Comparison of ENCODE assay signal across 25 mouse cellular contexts in the genomic region with DNA sequence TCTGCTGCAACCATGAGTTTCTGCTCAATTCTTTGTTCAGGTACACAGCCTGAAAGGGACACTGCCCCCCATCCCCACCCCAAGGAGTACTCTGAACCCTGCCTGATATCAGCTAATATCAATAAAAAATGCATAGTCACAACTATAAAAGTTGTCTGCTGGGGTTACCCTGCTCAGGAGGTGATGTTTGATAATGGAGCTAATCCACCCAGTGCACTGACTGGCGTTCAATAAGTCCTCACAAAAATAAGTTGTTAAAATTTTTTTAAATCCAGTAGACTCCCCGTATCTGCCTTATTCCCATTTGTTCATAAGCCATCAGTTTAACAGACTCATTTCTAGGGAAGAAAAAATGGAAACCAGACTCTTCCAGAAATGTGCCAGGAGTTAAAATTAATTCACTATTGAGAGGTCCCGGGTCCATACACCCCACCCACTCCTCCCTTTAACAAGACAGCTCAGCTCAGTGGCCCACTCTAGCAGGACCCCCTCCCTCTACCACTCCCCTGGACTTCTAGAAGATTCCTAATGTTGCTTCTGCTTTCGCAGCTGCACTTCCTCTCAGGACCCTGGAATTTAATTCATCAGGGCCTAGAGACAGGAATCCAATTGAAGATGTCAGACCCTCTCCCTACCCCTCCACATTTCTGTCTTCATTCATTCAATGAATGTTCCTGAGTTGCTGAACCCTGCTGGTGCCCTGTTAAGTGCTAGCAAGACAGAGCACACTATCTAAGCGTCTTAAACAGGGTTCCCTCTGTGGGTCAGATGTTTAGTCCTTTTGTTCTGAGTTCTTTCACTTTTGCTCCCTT. TPM values are rescaled to one million over a fixed set of nuclear protein-coding genes. Genes with fewer than 3 reads are reported as not detected.
DNase-seq lines count a peak whose midpoint lies in the region; ATAC-seq and TF ChIP-seq lines count a peak whose summit lies in the region.
"Had no signal": no experiment of that assay in that cellular context is flagged by ENCODE, and none has a peak within 500 bp of the region (broad histone marks: within the 10 kb centered on the region; RNA-seq: fewer than 3 reads in every experiment).

No protein-coding gene starts in this region.

- H3K27me3 ChIP-seq in hindbrain, postnatal 0 days (ENCODE audit: insufficient read depth, low read length): no peaks in the 10 kb centered on the region
- no peaks in the 10 kb centered on the region for H3K27me3 ChIP-seq in hindbrain, embryonic 12.5 days
- H3K27me3 ChIP-seq in midbrain, embryonic 10.5 days (ENCODE audit: low read depth, poor library complexity, severe bottlenecking): peaks cover 4% of the 10 kb centered on the region
- no peaks in the 10 kb centered on the region for H3K27me3 ChIP-seq in midbrain, embryonic 15.5 days (replicated peaks)
- no peaks in the 10 kb centered on the region for H3K27me3 ChIP-seq in limb, embryonic 10.5 days (ENCODE audit: low read depth, poor library complexity, severe bottlenecking)
- no peaks in the 10 kb centered on the region for H3K27me3 ChIP-seq in midbrain, postnatal 0 days (ENCODE audit: insufficient read depth, low read length)
- H3K27me3 ChIP-seq: heart, embryonic 12.5 days; hindbrain, embryonic 13.5 days; limb, embryonic 12.5 days; liver, embryonic 15.5 days had no signal

- H3K4me2 ChIP-seq in hindbrain, postnatal 0 days (ENCODE audit: low read depth, low read length): no peak overlapping the region
- no peak overlapping the region for H3K4me2 ChIP-seq in hindbrain, embryonic 12.5 days (replicated peaks)
- no peak overlapping the region for H3K4me2 ChIP-seq in midbrain, embryonic 15.5 days
- no peak overlapping the region for H3K4me2 ChIP-seq in midbrain, postnatal 0 days (ENCODE audit: low read depth, low read length, poor library complexity, severe bottlenecking)
- H3K4me2 ChIP-seq: heart, embryonic 12.5 days; hindbrain, embryonic 13.5 days; limb, embryonic 12.5 days; liver, embryonic 15.5 days; midbrain, embryonic 12.5 days had no signal

- H3K27ac ChIP-seq in hindbrain, postnatal 0 days: no peak overlapping the region
- H3K27ac ChIP-seq in hindbrain, embryonic 12.5 days: no peak overlapping the region
- H3K27ac ChIP-seq in midbrain, embryonic 10.5 days (replicated peaks): peak overlapping the region; percentile 38; the same call in 1 of the 2 replicates
- H3K27ac ChIP-seq in midbrain, embryonic 15.5 days: no peak overlapping the region
- peak overlapping the region; percentile 42 for H3K27ac ChIP-seq in limb, embryonic 10.5 days
- no peak overlapping the region for H3K27ac ChIP-seq in midbrain, postnatal 0 days (ENCODE audit: low read depth, low read length)
- H3K27ac ChIP-seq: hindbrain, embryonic 13.5 days; limb, embryonic 12.5 days; liver, embryonic 15.5 days; midbrain, embryonic 12.5 days had no signal

- WGBS in hindbrain, postnatal 0 days: 53% methylated on average over 5 of the region's 5 CpGs
- 50% methylated on average over 5 of the region's 5 CpGs for WGBS in hindbrain, embryonic 12.5 days
- WGBS in midbrain, embryonic 10.5 days: 56% methylated on average over 5 of the region's 5 CpGs
- 44% methylated on average over 5 of the region's 5 CpGs for WGBS in midbrain, embryonic 15.5 days
- WGBS in limb, embryonic 10.5 days: 72% methylated on average over 5 of the region's 5 CpGs
- WGBS in midbrain, postnatal 0 days: 48% methylated on average over 5 of the region's 5 CpGs

- no peak overlapping the region for H3K4me3 ChIP-seq in hindbrain, postnatal 0 days (ENCODE audit: low read length)
- no peak overlapping the region for H3K4me3 ChIP-seq in hindbrain, embryonic 12.5 days
- H3K4me3 ChIP-seq in midbrain, embryonic 10.5 days: no peak overlapping the region
- H3K4me3 ChIP-seq in midbrain, embryonic 15.5 days: no peak overlapping the region
- no peak overlapping the region for H3K4me3 ChIP-seq in limb, embryonic 10.5 days
- H3K4me3 ChIP-seq in midbrain, postnatal 0 days (ENCODE audit: low read depth, low read length): no peak overlapping the region
- H3K4me3 ChIP-seq: heart, embryonic 12.5 days; hindbrain, embryonic 13.5 days; limb, embryonic 12.5 days; liver, embryonic 15.5 days; midbrain, embryonic 12.5 days had no signal

- no peak for DNase-seq in hindbrain, postnatal 0 days (ENCODE audit: low spot score)
- DNase-seq in midbrain, embryonic 10.5 days (ENCODE audit: low spot score): no peak
- no peak for DNase-seq in limb, embryonic 10.5 days (ENCODE audit: low spot score)
- DNase-seq in midbrain, postnatal 0 days (ENCODE audit: low spot score): no peak
- DNase-seq: adrenal gland, postnatal 10 days; cerebellum, adult 8-10 months; cerebellum, postnatal 36 days; gastrocnemius, postnatal 14 days; heart, adult 18-20 months; heart, postnatal 10 days; kidney, adult 2 months; kidney, postnatal 10 days; layer of hippocampus, postnatal 36 days; lung, postnatal 4 days had no signal

- ATAC-seq in hindbrain, postnatal 0 days: peak; percentile 58; the same call in 1 of the 2 replicates
- ATAC-seq in hindbrain, embryonic 12.5 days (ENCODE audit: low FRiP score): no peak
- no peak for ATAC-seq in midbrain, embryonic 15.5 days (replicated peaks)
- ATAC-seq in midbrain, postnatal 0 days (ENCODE audit: low FRiP score): peak; percentile 31; the same call in 1 of the 2 replicates
- no peak for ATAC-seq in megakaryocyte, adult 5-6 weeks (ENCODE audit: poor library complexity, severe bottlenecking)
- ATAC-seq: forebrain, embryonic 16.5 days had no signal

- H3K4me1 ChIP-seq in hindbrain, postnatal 0 days (ENCODE audit: insufficient read depth, low read length): peaks cover 5% of the 10 kb centered on the region; the same call in 1 of the 2 replicates
- H3K4me1 ChIP-seq in hindbrain, embryonic 12.5 days: peaks cover 2% of the 10 kb centered on the region; the same call in 1 of the 2 replicates
- H3K4me1 ChIP-seq in midbrain, embryonic 10.5 days: peaks cover 21% of the 10 kb centered on the region
- no peaks in the 10 kb centered on the region for H3K4me1 ChIP-seq in midbrain, embryonic 15.5 days
- H3K4me1 ChIP-seq in limb, embryonic 10.5 days: peaks cover 29% of the 10 kb centered on the region
- H3K4me1 ChIP-seq in midbrain, postnatal 0 days (ENCODE audit: insufficient read depth, low read length): no peaks in the 10 kb centered on the region
- H3K4me1 ChIP-seq: hindbrain, embryonic 13.5 days had no signal

- H3K9me3 ChIP-seq in hindbrain, postnatal 0 days (ENCODE audit: low read length): no peaks in the 10 kb centered on the region
- H3K9me3 ChIP-seq in hindbrain, embryonic 12.5 days (replicated peaks): no peaks in the 10 kb centered on the region
- no peaks in the 10 kb centered on the region for H3K9me3 ChIP-seq in midbrain, embryonic 10.5 days (replicated peaks)
- no peaks in the 10 kb centered on the region for H3K9me3 ChIP-seq in midbrain, embryonic 15.5 days
- H3K9me3 ChIP-seq in limb, embryonic 10.5 days (replicated peaks): no peaks in the 10 kb centered on the region
- H3K9me3 ChIP-seq in midbrain, postnatal 0 days (ENCODE audit: low read length): no peaks in the 10 kb centered on the region
- H3K9me3 ChIP-seq: hindbrain, embryonic 13.5 days; limb, embryonic 12.5 days; liver, embryonic 15.5 days; midbrain, embryonic 12.5 days had no signal

- H3K36me3 ChIP-seq in hindbrain, postnatal 0 days (ENCODE audit: insufficient read depth, low read length): no peaks in the 10 kb centered on the region
- H3K36me3 ChIP-seq in hindbrain, embryonic 12.5 days: no peaks in the 10 kb centered on the region
- no peaks in the 10 kb centered on the region for H3K36me3 ChIP-seq in midbrain, embryonic 10.5 days
- H3K36me3 ChIP-seq in midbrain, embryonic 15.5 days (replicated peaks): no peaks in the 10 kb centered on the region
- H3K36me3 ChIP-seq in limb, embryonic 10.5 days: no peaks in the 10 kb centered on the region
- H3K36me3 ChIP-seq in midbrain, postnatal 0 days (ENCODE audit: insufficient read depth, low read length): no peaks in the 10 kb centered on the region
- H3K36me3 ChIP-seq: heart, embryonic 12.5 days; hindbrain, embryonic 13.5 days; limb, embryonic 12.5 days; liver, embryonic 15.5 days; midbrain, embryonic 12.5 days had no signal

- H3K9ac ChIP-seq in hindbrain, postnatal 0 days (replicated peaks; ENCODE audit: low read length): no peak overlapping the region
- no peak overlapping the region for H3K9ac ChIP-seq in hindbrain, embryonic 12.5 days
- H3K9ac ChIP-seq in midbrain, embryonic 15.5 days: no peak overlapping the region
- no peak overlapping the region for H3K9ac ChIP-seq in midbrain, postnatal 0 days (replicated peaks; ENCODE audit: low read length, poor library complexity, severe bottlenecking)
- H3K9ac ChIP-seq: heart, embryonic 12.5 days; hindbrain, embryonic 13.5 days; limb, embryonic 12.5 days; liver, embryonic 15.5 days; midbrain, embryonic 12.5 days had no signal

- no peak for TF ChIP-seq CTCF in hindbrain, postnatal 0 days (IDR thresholded peaks at IDR 0.05; ENCODE audit: low read depth)
- no peak for TF ChIP-seq CTCF in midbrain, postnatal 0 days (IDR thresholded peaks at IDR 0.05)

RNA-seq across cellular contexts. Expression of a gene that starts 32.3 kb away (rescaled TPM):
- 54.0 and 65.7 TPM in 2 replicates for total RNA-seq in hindbrain, postnatal 0 days (2014; rRNA removed)
- polyA plus RNA-seq in hindbrain, postnatal 0 days (2015; fragmentation: Nextera tagmentation; extraction: Ambion mirVana): 8.7 and 9.1 TPM in 2 replicates
- polyA plus RNA-seq in hindbrain, embryonic 12.5 days (2016; fragmentation: Nextera tagmentation; extraction: Ambion mirVana): 19.0 and 21.8 TPM in 2 replicates
- 10.2 and 10.7 TPM in 2 replicates for polyA plus RNA-seq in midbrain, embryonic 10.5 days (2016; fragmentation: Nextera tagmentation; extraction: Ambion mirVana)
- 10.1 and 12.1 TPM in 2 replicates for polyA plus RNA-seq in midbrain, embryonic 15.5 days (2015; fragmentation: Nextera tagmentation; extraction: Ambion mirVana)
- polyA plus RNA-seq in limb, embryonic 10.5 days (2016; fragmentation: Nextera tagmentation; extraction: Ambion mirVana): 21.3 and 22.0 TPM in 2 replicates
- 49.8 and 54.9 TPM in 2 replicates for total RNA-seq in midbrain, postnatal 0 days (2014; rRNA removed)
- 9.5 and 10.7 TPM in 2 replicates for polyA plus RNA-seq in midbrain, postnatal 0 days (2015; fragmentation: Nextera tagmentation; extraction: Ambion mirVana)
- 13.8 and 14.3 TPM in 2 replicates for total RNA-seq in megakaryocyte, adult 5-6 weeks (2015)
- 5.7 and 10.5 TPM in 2 replicates for total RNA-seq in megakaryocyte, adult 5-6 weeks (2017)

RNA-seq across cellular contexts. Expression of a gene that starts 32.5 kb away (rescaled TPM):
- total RNA-seq in hindbrain, postnatal 0 days (2014; rRNA removed): 20.4 and 24.4 TPM in 2 replicates
- 83.8 and 86.5 TPM in 2 replicates for polyA plus RNA-seq in hindbrain, postnatal 0 days (2015; fragmentation: Nextera tagmentation; extraction: Ambion mirVana)
- 91.1 and 95.7 TPM in 2 replicates for polyA plus RNA-seq in hindbrain, embryonic 12.5 days (2016; fragmentation: Nextera tagmentation; extraction: Ambion mirVana)
- polyA plus RNA-seq in midbrain, embryonic 10.5 days (2016; fragmentation: Nextera tagmentation; extraction: Ambion mirVana): 88.1 and 89.2 TPM in 2 replicates
- polyA plus RNA-seq in midbrain, embryonic 15.5 days (2015; fragmentation: Nextera tagmentation; extraction: Ambion mirVana): 64.7 and 67.1 TPM in 2 replicates
- polyA plus RNA-seq in limb, embryonic 10.5 days (2016; fragmentation: Nextera tagmentation; extraction: Ambion mirVana): 104 and 106 TPM in 2 replicates
- total RNA-seq in midbrain, postnatal 0 days (2014; rRNA removed): 26.0 and 50.2 TPM in 2 replicates
- 69.1 and 75.0 TPM in 2 replicates for polyA plus RNA-seq in midbrain, postnatal 0 days (2015; fragmentation: Nextera tagmentation; extraction: Ambion mirVana)
- 16.9 and 18.4 TPM in 2 replicates for total RNA-seq in megakaryocyte, adult 5-6 weeks (2015)
- 24.3 and 25.8 TPM in 2 replicates for total RNA-seq in megakaryocyte, adult 5-6 weeks (2017)

RNA-seq across cellular contexts. Expression of a gene that starts 57.1 kb away (rescaled TPM):
- 1.2 and 2.5 TPM in 2 replicates for total RNA-seq in hindbrain, postnatal 0 days (2014; rRNA removed)
- 2.1 and 2.2 TPM in 2 replicates for polyA plus RNA-seq in hindbrain, postnatal 0 days (2015; fragmentation: Nextera tagmentation; extraction: Ambion mirVana)
- 0.94 and 1.0 TPM in 2 replicates for polyA plus RNA-seq in hindbrain, embryonic 12.5 days (2016; fragmentation: Nextera tagmentation; extraction: Ambion mirVana)
- polyA plus RNA-seq in midbrain, embryonic 10.5 days (2016; fragmentation: Nextera tagmentation; extraction: Ambion mirVana): 0.09 TPM in 1 of 2 replicates, not detected in the other
- polyA plus RNA-seq in midbrain, embryonic 15.5 days (2015; fragmentation: Nextera tagmentation; extraction: Ambion mirVana): 1.5 and 2.2 TPM in 2 replicates
- 0.14 TPM in 1 of 2 replicates, not detected in the other for polyA plus RNA-seq in limb, embryonic 10.5 days (2016; fragmentation: Nextera tagmentation; extraction: Ambion mirVana)
- 2.0 and 2.3 TPM in 2 replicates for total RNA-seq in midbrain, postnatal 0 days (2014; rRNA removed)
- 2.1 and 2.9 TPM in 2 replicates for polyA plus RNA-seq in midbrain, postnatal 0 days (2015; fragmentation: Nextera tagmentation; extraction: Ambion mirVana)
- not detected in 2 replicates for total RNA-seq in megakaryocyte, adult 5-6 weeks (2015)
- not detected in 2 replicates for total RNA-seq in megakaryocyte, adult 5-6 weeks (2017)
- total RNA-seq: gastrocnemius, postnatal 14 days; heart, adult 18-20 months; heart, postnatal 10 days had no signal
- polyA plus RNA-seq: C2C12; kidney, adult 2 months; liver, embryonic 15.5 days; midbrain, embryonic 12.5 days; stomach, embryonic 16.5 days had no signal

Comparison
In these comparisons a context has a peak if more than half of its experiments do, and no peak if none do; other contexts are left out.
1. ATAC-seq: peak in hindbrain, postnatal 0 days (single experiment) and midbrain, postnatal 0 days (single experiment); none in hindbrain, embryonic 12.5 days (single experiment), midbrain, embryonic 15.5 days (single experiment) and megakaryocyte, adult 5-6 weeks (single experiment).
2. H3K27ac ChIP-seq: peak in midbrain, embryonic 10.5 days (single experiment) and limb, embryonic 10.5 days (single experiment); none in hindbrain, postnatal 0 days (single experiment), hindbrain, embryonic 12.5 days (single experiment), midbrain, embryonic 15.5 days (single experiment) and midbrain, postnatal 0 days (single experiment).